Mouse (Mus musculus) T-helper 17 cell (primary cell): ENCODE measurements around the gene Tomm40.

ENCODE experiments used
- in situ Hi-C, 2 experiments: fragments of 300-600 bp; cut with MboI, MseI; formaldehyde crosslinking; loops; 1 replicate in 1 of 2; 2 replicates in 1 of 2; pipeline ENCODE4 v1.15.1; 2025; ENCODE audit warnings: high pct_unique_total_duplicates in 2 of 2

The Tomm40 gene

DNA sequence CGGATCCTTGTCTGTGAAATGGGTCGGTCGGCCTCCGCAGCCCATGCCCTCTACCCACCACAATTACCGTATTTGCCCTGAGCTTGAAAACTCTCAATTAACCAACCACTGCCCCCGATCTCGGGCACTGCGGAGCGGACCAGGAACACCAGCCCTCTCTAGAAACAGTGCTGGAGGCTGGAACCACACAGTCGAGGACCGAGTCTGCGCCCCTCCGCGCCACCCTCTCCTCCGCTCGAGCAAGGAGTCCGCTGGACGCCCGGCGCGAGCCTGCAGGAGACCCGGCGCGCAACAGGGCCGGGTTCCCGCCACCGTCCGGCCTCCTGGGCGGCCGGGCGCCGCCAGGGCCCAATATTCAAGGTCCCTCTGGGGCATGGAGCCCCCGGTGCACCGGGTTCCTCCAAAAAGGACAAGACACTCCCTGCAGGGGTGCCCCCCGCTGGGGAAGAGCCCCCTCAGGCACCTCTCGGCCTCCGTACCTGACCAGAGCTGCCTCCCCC, 50.7 kb downstream of the Tomm40 start:
- in situ Hi-C loops, result no loop called here

DNA sequence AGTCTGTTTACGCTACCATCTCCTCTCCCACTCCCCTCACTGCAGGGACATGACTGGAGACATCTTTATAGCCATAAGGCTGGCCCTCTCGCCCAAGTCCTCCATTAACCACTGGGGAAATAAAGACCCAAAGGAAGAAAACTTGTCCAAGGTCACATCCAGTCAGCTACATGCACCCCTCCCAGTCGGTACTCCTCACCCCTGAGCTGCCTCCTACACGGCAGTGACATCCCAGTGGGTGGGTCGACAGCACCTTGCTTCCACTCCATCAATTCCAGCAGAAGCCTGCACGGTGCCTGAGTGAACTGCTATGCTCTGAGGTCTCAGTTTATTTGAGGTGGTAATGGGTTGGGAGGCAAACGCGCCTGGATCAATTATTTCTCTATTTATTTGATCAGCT, 51.3 kb downstream of the Tomm40 start:
- in situ Hi-C loops, result no loop called here

DNA sequence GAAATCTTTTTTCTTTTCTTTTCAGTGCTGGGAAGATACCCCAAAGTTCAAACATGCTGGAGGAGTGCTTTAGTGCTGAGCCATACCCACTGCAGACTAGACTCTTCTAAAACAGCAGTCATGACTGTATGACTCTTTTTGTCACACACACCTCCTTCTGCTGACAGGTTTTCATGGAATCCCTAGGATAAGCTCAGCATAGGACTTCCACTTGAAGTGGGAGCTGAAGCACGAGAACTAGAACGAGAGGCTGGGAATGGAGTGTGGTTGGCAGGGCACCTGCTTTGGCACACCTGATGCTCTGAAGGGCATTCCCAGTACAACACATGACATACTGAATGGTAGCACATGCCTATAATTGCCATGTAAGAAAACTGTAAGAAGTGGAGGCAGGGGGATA, 62.6 kb downstream of the Tomm40 start:
- in situ Hi-C loops, result no loop called here
